Mouse (Mus musculus): ENCODE results near the gene Adgrf3. TPM values are rescaled to one million over a fixed set of nuclear protein-coding genes. Genes with fewer than 3 reads are reported as not detected.

The Adgrf3 gene
- not detected in 2 replicates for polyA plus RNA-seq (2014; fragmentation: Nextera tagmentation; extraction: Ambion mirVana)

DNA sequence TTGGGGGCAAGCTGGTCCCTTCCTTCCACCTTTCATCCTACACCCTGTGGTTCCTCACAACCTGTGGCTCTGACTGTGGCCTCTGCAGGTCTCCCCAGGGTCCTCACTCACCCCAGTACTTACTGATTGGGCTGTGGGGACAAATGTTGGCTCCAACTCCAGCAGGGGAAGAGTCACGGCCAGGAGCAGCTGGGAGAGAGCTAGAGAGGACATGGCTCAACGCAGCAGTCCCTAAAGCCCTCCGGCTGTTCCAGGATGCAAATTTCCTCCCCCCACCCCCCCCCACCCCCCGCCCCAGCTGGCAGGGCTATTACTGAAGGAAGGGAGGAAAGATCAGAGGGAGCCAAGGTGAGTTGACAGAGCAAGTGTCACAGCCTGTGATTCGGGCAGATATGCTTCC is at the start of gene Adgrf3:
Adgrf3 (minus strand) TSS at position 230 of the 400 bp plus-strand sequence.
- no peaks in the 10 kb centered on the region for H3K36me3 ChIP-seq (replicated peaks; ENCODE audit: control insufficient read depth, insufficient read depth, low read depth, low read length)
- DNase-seq (ENCODE audit: low spot score): no peak
- H3K27ac ChIP-seq (replicated peaks; ENCODE audit: low read depth, low read length): no peak within 1 kb of the TSS
- H3K4me1 ChIP-seq (ENCODE audit: control insufficient read depth, insufficient read depth, low read length): no peaks in the 10 kb centered on the region
- no peak within 1 kb of the TSS for H3K4me2 ChIP-seq (ENCODE audit: low read depth, low read length)
- no peak for ATAC-seq (replicated peaks; ENCODE audit: insufficient number of reproducible peaks, low FRiP score, low TSS enrichment, low read depth)
- H3K27me3 ChIP-seq (ENCODE audit: control insufficient read depth, insufficient read depth, low read length): no peaks in the 10 kb centered on the region
- H3K9me3 ChIP-seq (replicated peaks; ENCODE audit: control insufficient read depth, low read length): no peaks in the 10 kb centered on the region
- 39% methylated on average over 5 of the region's 5 CpGs for WGBS
- H3K9ac ChIP-seq (replicated peaks; ENCODE audit: low read length): no peak within 1 kb of the TSS
- H3K4me3 ChIP-seq (ENCODE audit: low read depth, low read length): no peak within 1 kb of the TSS

DNA sequence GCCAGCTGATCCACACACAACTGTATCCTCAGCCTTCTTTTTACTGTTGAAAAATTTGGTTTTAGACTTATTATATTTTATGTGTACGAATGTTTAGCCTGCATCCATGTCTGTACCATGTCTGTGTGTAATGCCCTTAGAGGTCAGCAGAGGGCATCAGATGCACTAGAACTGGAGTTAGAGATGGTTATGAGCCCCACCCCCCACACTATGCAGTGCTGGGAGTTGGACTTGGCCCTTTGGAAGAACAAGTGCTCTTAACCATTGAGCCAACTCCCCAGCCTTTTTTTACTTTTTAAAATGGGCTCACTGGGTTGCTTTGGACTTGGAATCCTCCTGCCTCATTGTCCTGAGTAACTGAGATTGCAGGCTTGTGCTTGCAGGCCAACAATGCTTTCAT is 42.1 kb upstream of the Adgrf3 start:
- Histone ChIP-seq H3K9ac (replicated peaks; ENCODE audit: low read length) (no peak overlapping the region), H3K9me3 (replicated peaks; ENCODE audit: control insufficient read depth, low read length) (no peaks in the 10 kb centered on the region), H3K4me1 (ENCODE audit: control insufficient read depth, insufficient read depth, low read length) (no peaks in the 10 kb centered on the region), H3K27me3 (ENCODE audit: control insufficient read depth, insufficient read depth, low read length) (no peaks in the 10 kb centered on the region), H3K4me2 (ENCODE audit: low read depth, low read length) (no peak overlapping the region), H3K36me3 (replicated peaks; ENCODE audit: control insufficient read depth, insufficient read depth, low read depth, low read length) (no peaks in the 10 kb centered on the region), H3K27ac (replicated peaks; ENCODE audit: low read depth, low read length) (no peak overlapping the region), H3K4me3 (ENCODE audit: low read depth, low read length) (no peak overlapping the region)
- DNase-seq (ENCODE audit: low spot score) (no peak), ATAC-seq (replicated peaks; ENCODE audit: insufficient number of reproducible peaks, low FRiP score, low TSS enrichment, low read depth) (no peak)
- 98% methylated on average over 1 of the region's 1 CpGs for WGBS

- no peak for DNase-seq (ENCODE audit: low spot score)
- 90% methylated on average over 9 of the region's 9 CpGs for WGBS
- Histone ChIP-seq H3K4me1 (ENCODE audit: control insufficient read depth, insufficient read depth, low read length) (no peaks in the 10 kb centered on the region), H3K4me2 (ENCODE audit: low read depth, low read length) (no peak overlapping the region), H3K9me3 (replicated peaks; ENCODE audit: control insufficient read depth, low read length) (no peaks in the 10 kb centered on the region), H3K4me3 (ENCODE audit: low read depth, low read length) (no peak overlapping the region), H3K27ac (replicated peaks; ENCODE audit: low read depth, low read length) (no peak overlapping the region), H3K36me3 (replicated peaks; ENCODE audit: control insufficient read depth, insufficient read depth, low read depth, low read length) (no peaks in the 10 kb centered on the region), H3K27me3 (ENCODE audit: control insufficient read depth, insufficient read depth, low read length) (no peaks in the 10 kb centered on the region), H3K9ac (replicated peaks; ENCODE audit: low read length) (no peak overlapping the region)
- ATAC-seq (replicated peaks; ENCODE audit: insufficient number of reproducible peaks, low FRiP score, low TSS enrichment, low read depth): no peak
Observed at GRCm38 (mm10) chr5:30245861-30246416, 40.4 kb upstream of the Adgrf3 start.

GRCm38 (mm10) chr5:30243741-30244140 is 38.2 kb upstream of the Adgrf3 start:
- DNase-seq (ENCODE audit: low spot score) (peak; percentile 41), ATAC-seq (replicated peaks; ENCODE audit: insufficient number of reproducible peaks, low FRiP score, low TSS enrichment, low read depth) (no peak)
- no peak overlapping the region for H3K4me3 ChIP-seq (ENCODE audit: low read depth, low read length)
- no peaks in the 10 kb centered on the region for H3K36me3 ChIP-seq (replicated peaks; ENCODE audit: control insufficient read depth, insufficient read depth, low read depth, low read length)
- no peaks in the 10 kb centered on the region for H3K9me3 ChIP-seq (replicated peaks; ENCODE audit: control insufficient read depth, low read length)
- H3K9ac ChIP-seq (replicated peaks; ENCODE audit: low read length): no peak overlapping the region
- no peak overlapping the region for H3K4me2 ChIP-seq (ENCODE audit: low read depth, low read length)
- no peak overlapping the region for H3K27ac ChIP-seq (replicated peaks; ENCODE audit: low read depth, low read length)
- no peaks in the 10 kb centered on the region for H3K27me3 ChIP-seq (ENCODE audit: control insufficient read depth, insufficient read depth, low read length)
- no peaks in the 10 kb centered on the region for H3K4me1 ChIP-seq (ENCODE audit: control insufficient read depth, insufficient read depth, low read length)
- WGBS: 79% methylated on average over 9 of the region's 9 CpGs

- Histone ChIP-seq H3K27me3 (ENCODE audit: control insufficient read depth, insufficient read depth, low read length) (no peaks in the 10 kb centered on the region), H3K36me3 (replicated peaks; ENCODE audit: control insufficient read depth, insufficient read depth, low read depth, low read length) (no peaks in the 10 kb centered on the region), H3K4me2 (ENCODE audit: low read depth, low read length) (no peak overlapping the region), H3K9me3 (replicated peaks; ENCODE audit: control insufficient read depth, low read length) (no peaks in the 10 kb centered on the region), H3K9ac (replicated peaks; ENCODE audit: low read length) (no peak overlapping the region), H3K4me3 (ENCODE audit: low read depth, low read length) (no peak overlapping the region), H3K4me1 (ENCODE audit: control insufficient read depth, insufficient read depth, low read length) (no peaks in the 10 kb centered on the region), H3K27ac (replicated peaks; ENCODE audit: low read depth, low read length) (no peak overlapping the region)
- ATAC-seq (replicated peaks; ENCODE audit: insufficient number of reproducible peaks, low FRiP score, low TSS enrichment, low read depth) (no peak), DNase-seq (ENCODE audit: low spot score) (no peak)
- 90% methylated on average over 1 of the region's 1 CpGs for WGBS
Observed at GRCm38 (mm10) chr5:30242410-30242809, 36.9 kb upstream of the Adgrf3 start.

DNA sequence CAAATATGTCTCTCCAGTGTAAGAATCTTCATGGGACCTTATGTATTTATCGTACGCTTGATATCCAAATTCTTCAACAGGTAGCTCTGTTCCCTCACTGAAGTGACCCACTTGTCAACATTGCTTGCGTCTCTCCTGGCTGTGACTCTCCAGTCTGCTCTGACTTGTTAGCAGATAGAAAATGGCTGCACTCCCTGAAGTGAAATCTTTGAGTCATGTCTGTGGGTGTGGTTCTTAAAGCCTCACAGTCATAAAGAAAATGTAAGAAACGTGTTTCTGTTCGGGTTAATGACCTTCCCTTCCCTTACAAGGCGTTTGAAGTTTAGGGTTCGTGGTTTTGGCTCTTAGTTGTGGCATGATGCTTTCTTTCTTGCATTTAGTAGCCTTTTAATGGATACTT is 35.0 kb upstream of the Adgrf3 start:
- Histone ChIP-seq H3K4me3 (ENCODE audit: low read depth, low read length) (no peak overlapping the region), H3K36me3 (replicated peaks; ENCODE audit: control insufficient read depth, insufficient read depth, low read depth, low read length) (no peaks in the 10 kb centered on the region), H3K9me3 (replicated peaks; ENCODE audit: control insufficient read depth, low read length) (no peaks in the 10 kb centered on the region), H3K9ac (replicated peaks; ENCODE audit: low read length) (no peak overlapping the region), H3K4me2 (ENCODE audit: low read depth, low read length) (no peak overlapping the region), H3K27ac (replicated peaks; ENCODE audit: low read depth, low read length) (no peak overlapping the region), H3K27me3 (ENCODE audit: control insufficient read depth, insufficient read depth, low read length) (no peaks in the 10 kb centered on the region), H3K4me1 (ENCODE audit: control insufficient read depth, insufficient read depth, low read length) (no peaks in the 10 kb centered on the region)
- 97% methylated on average over 7 of the region's 7 CpGs for WGBS
- DNase-seq (ENCODE audit: low spot score): no peak
- ATAC-seq (replicated peaks; ENCODE audit: insufficient number of reproducible peaks, low FRiP score, low TSS enrichment, low read depth): no peak

GRCm38 (mm10) chr5:30238533-30238932 is 33.0 kb upstream of the Adgrf3 start:
- DNase-seq (ENCODE audit: low spot score) (no peak), ATAC-seq (replicated peaks; ENCODE audit: insufficient number of reproducible peaks, low FRiP score, low TSS enrichment, low read depth) (no peak)
- Histone ChIP-seq H3K4me2 (ENCODE audit: low read depth, low read length) (no peak overlapping the region), H3K4me1 (ENCODE audit: control insufficient read depth, insufficient read depth, low read length) (no peaks in the 10 kb centered on the region), H3K27ac (replicated peaks; ENCODE audit: low read depth, low read length) (no peak overlapping the region), H3K4me3 (ENCODE audit: low read depth, low read length) (no peak overlapping the region), H3K9me3 (replicated peaks; ENCODE audit: control insufficient read depth, low read length) (no peaks in the 10 kb centered on the region), H3K27me3 (ENCODE audit: control insufficient read depth, insufficient read depth, low read length) (no peaks in the 10 kb centered on the region), H3K9ac (replicated peaks; ENCODE audit: low read length) (no peak overlapping the region), H3K36me3 (replicated peaks; ENCODE audit: control insufficient read depth, insufficient read depth, low read depth, low read length) (no peaks in the 10 kb centered on the region)
- WGBS: 87% methylated on average over 5 of the region's 5 CpGs

DNA sequence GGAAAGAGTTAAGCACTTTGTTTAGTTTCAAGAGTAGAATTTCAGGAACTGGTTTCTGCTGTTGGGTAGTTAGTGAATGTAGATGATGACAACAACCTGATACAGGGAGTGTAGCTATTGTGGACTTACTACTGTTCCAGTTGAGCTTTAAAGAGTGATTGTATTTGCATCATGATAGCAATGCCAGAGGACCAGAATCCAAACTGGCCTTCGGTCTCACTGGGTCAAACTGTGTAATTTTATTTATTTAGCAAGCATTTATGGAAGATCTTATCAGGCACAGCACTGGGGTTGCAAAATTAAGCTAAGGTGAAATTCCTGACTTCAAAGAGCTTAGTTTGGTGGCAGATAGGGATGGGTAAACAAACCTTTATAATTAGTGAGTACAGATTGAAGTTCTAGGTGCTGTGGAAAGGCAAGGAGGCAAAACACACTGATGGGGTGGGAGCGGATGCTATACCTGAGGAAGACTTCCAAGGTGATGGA is 30.2 kb upstream of the Adgrf3 start:
- H3K9ac ChIP-seq (replicated peaks; ENCODE audit: low read length): no peak overlapping the region
- H3K27ac ChIP-seq (replicated peaks; ENCODE audit: low read depth, low read length): no peak overlapping the region
- H3K4me2 ChIP-seq (ENCODE audit: low read depth, low read length): no peak overlapping the region
- ATAC-seq (replicated peaks; ENCODE audit: insufficient number of reproducible peaks, low FRiP score, low TSS enrichment, low read depth) (no peak), DNase-seq (ENCODE audit: low spot score) (no peak)
- no peaks in the 10 kb centered on the region for H3K27me3 ChIP-seq (ENCODE audit: control insufficient read depth, insufficient read depth, low read length)
- H3K4me1 ChIP-seq (ENCODE audit: control insufficient read depth, insufficient read depth, low read length): no peaks in the 10 kb centered on the region
- no peak overlapping the region for H3K4me3 ChIP-seq (ENCODE audit: low read depth, low read length)
- no peaks in the 10 kb centered on the region for H3K9me3 ChIP-seq (replicated peaks; ENCODE audit: control insufficient read depth, low read length)
- WGBS: 78% methylated on average over 2 of the region's 2 CpGs
- H3K36me3 ChIP-seq (replicated peaks; ENCODE audit: control insufficient read depth, insufficient read depth, low read depth, low read length): no peaks in the 10 kb centered on the region

Data from embryonic facial prominence, embryonic 11.5 days (tissue).